Mouse (Mus musculus) urinary bladder, postnatal 10 days (tissue): ENCODE data around the gene Gm15085.
"Not testable (repeated sequence)": the region's sequence is repeated elsewhere in the genome, so short reads cannot be mapped to it uniquely, and the experiment has no call there.

Source experiments
- DNase-seq: peaks from one replicate; pipeline ENCODE4 v3.0.0; 2022; ENCODE audit warnings: low spot score

The Gm15085 gene

DNA sequence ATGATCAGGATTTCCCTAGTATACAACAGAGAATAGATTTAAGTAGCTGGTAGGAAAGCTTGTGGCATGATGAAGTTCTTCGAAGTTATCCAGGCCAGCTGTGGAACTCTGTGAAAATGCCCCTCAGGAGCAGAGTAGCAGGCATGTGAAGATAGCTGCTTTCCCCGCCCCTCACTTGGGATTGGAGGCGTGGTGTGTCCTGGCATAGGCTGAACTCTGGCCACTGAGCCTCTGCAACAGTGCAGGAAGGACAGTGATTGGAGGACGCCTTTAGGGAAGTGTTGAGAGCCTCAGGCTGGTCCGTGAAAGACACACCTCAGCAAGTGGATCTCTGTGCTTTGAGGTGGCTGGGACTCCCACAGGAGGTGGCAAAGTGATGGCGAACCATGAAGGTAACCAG, at the start of gene Gm15085:
Gm15085 (plus strand) TSS at position 301 of the 400 bp plus-strand sequence.
- not testable (repeated sequence) for DNase-seq
